Mouse (Mus musculus): Measurements from ENCODE around the gene Ust.

Ust gene

DNA sequence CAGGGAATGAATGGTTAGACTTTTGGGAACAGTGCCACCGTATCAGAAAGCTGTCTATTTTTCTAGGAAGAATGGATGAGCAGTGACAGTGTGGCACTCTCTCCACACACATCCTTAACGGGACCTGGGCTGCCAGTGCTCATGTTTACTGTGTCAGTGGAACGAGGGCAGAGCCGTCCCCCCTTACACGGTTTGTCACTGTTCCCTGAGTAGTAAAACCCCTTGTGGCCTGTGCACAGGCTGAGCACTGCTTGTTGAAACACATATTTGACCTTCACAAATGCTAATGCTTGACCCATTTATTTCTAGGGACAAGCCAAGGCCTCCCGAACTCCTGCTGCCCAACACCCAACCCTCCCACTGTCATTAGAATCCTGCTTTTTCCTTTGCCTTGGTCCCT is 209.2 kb downstream of the Ust start:
- no peak for DNase-seq

DNA sequence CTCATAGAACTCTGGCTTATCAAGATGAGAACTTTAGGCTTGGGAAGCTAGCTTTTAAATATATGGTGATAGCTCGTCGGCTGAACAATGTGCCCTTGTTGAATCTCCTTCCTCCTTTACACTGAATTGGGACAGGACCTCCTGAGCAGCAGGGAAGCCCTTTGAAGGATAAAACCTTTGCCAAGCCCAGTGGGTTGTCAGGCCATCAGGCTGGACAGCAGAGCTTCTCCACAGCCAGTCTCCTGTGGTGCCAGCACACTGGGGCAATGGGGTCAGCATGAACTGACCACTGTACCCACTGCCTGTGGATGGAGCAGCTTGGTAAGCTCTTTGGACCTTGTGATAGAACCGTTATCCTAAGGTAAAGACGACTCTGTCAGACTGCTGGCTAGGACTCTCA is 214.4 kb downstream of the Ust start:
- DNase-seq, result peak in 1 of 2 experiments; percentile 42

DNA sequence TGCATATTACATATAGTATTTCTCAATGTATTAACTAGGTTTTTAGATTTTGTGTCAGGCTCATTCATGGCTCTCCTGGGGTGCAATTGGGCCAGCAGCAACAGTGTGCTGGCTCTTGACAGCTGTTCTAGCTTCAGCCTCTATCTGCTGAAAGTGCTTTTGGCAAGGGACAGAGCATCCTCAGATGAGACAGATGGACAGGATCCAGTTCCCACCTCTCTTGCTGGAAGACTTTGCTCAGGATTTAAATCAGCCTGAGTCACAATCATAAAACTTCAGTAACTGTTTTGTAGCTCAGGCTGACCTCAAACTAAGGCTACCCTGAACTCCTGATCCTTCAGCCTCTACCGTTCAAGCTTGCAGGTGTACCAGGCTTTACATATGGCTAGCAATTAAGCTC is 219.5 kb downstream of the Ust start:
- peak in 1 of 2 experiments; percentile 59 for DNase-seq

DNA sequence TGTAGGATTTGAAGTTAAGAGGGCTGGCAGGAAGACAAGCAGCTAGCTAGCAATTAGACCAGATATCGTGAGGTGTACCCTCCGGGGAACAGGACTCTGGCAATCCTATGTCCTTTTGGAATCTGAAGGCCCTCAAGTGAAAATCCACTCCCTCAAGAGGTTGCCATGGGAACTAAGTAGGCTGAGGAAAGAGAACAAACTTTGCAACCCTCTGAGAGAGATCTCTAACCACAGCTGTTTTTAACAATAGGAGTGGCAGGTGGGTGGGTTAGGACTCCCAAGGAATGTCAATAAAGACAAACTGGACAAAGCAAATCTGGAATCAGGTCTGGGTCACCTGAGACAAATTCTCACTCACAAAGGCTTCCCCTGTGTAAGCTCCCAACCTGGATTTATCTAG is 221.4 kb downstream of the Ust start:
- no peak for DNase-seq

DNA sequence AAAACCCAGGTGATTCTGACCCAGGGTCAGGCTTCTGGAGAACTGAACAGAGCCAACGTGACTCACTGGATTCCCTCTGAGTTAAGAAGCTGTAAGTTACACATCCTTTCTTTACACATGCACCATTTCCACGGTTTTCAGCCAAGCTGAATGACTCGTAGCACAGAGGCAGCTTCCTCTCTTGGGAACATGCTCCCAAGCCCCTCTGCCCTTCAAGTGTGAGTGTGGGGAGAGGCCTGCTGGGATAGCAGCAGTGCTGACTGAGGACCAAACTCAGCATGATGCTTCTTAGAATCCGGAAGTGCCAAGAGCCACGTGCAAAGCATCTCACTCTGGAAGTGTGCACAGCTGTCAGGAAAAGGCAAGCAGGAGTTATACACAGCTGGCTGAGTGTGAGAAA is 228.0 kb downstream of the Ust start:
- no peak for DNase-seq

DNA sequence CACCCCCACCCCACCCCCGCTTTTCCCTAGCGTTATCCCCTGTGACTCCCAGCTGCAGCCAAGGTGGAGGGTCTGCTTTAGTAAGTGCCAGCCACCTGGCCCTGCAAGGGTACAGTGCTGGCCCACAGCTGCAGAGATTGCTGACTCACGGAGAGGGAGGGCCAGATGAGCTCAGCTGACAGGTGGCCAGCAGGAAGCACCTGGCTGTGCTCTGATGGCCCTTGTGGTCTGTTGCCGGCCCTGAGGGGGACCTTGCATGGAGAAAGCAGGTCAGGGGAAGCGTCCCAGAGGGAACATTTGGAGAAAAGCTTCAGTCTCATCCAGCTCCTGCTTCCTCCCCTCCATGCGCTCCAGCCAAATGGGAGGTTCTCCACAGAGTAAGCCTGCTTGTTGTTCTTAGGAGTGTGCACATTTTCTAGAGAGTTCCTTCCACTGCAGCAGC is 231.3 kb downstream of the Ust start:
- peak; percentile 69 to 75 for DNase-seq

DNA sequence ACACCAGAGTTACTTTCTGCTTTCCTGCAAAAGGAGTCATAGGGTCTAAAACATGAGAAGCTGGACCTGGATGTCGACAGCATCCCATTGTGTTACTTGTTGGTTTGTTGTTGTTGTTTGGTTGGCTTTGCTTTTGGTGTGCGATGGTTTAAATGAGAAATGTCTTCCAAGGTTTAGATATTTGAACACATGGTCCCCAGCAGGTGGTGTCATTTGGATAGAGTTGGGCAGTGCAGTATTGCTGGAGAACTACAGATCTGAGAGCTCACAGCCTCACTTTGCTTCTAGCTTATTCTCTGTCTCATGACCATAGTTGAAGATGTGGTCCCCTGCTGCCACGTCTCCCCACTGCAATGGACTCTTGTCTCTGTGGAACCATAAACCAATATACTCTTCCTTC is 234.6 kb downstream of the Ust start:
- DNase-seq, result peak; percentile 64 to 73

DNA sequence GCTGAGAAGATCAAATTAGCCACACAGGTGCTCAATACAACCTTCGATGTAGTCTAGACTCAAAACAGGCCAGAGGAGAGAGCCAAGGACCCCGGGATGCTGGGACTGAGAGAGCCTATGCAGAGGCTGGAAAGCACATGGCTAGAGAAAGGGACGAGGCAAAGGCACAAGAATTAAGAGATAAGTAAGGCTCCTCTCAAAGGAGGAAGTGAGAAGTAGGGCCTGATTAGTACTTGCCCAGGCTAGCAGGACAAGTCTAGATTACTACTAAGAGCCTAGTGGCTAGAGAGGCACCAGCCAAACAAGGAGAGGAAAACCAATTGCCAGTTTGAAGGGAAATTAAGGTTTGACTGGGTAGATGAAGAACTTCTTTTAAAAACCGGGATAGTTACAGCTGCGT is 241.5 kb downstream of the Ust start:
- DNase-seq, result no peak

DNA sequence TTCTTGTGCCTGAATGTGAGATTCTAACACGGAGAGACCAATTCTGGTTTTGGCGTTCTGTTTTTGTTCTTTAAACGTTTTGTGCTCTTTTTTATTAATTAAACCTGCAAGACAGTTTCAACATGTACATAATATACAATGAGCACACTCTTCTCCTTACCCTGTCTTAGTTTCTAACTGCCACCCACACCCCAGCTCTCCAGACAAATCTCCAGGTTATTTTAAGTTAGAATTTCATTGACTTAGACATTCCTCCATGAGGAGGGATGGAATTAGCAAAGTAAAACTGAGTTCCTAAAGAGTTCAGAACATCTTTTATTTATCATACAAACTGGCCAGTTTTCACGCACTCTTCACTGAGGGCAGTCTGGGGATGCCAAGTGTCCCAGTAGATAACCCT is 248.9 kb downstream of the Ust start:
- no peak for DNase-seq

DNA sequence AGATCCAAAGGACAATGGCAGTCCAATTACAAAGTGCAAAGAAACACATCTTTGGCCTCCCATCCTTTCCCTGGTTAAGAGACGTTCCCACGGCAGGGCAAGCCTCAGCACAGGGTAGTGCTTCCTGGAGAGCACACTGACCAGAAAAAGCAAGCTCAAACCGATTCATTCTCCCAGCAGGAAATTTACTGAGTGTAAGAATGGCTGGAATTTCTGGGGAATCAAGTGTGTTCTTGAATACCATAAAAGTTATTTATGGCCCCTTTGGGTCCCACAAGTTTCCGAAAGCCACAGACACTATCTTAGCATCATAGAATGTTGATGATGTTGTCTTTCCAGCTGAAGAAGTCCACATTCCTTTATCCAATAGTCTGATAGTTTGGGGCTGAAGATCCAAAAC is 258.9 kb downstream of the Ust start:
- DNase-seq, result no peak

DNA sequence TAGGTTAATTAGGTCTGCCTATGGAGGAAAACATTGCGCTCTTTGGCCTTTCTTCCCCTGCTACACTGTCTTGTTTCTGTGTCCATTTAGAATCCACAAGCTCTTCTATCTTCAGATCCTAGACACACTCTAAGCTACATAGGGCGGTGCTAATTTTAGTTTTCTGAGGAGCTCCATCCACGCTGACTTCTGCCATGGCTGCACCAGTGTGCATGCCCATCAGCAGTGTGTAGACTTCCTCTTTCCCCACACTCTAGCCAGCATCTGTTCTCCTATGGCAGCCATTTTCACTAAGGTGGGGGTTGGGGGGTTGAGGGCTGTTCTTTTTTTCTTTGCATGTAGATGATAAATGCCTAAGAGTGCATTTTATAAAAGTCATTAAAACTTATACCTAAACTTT is 268.6 kb downstream of the Ust start:
- DNase-seq, result no peak

DNA sequence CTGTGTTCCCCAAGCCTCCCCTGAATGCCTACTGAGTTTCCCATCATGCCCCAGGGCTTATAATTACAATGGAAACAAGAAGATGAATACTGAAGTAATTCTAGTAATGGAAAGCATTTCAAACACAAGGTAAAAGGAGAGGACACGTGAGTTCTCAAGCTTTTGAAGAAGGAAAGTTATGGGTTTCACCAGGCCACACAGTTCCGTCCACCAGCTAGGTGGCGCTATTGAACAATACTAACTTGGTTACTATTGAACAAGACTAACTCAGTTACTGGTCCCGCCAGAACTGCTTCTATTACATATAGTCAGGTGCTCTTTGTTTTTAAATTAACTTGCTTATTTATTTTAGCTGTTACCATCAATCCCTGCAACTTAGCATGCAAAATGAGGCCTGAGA is 276.3 kb downstream of the Ust start:
- peak; percentile 76 to 80 for DNase-seq

DNA sequence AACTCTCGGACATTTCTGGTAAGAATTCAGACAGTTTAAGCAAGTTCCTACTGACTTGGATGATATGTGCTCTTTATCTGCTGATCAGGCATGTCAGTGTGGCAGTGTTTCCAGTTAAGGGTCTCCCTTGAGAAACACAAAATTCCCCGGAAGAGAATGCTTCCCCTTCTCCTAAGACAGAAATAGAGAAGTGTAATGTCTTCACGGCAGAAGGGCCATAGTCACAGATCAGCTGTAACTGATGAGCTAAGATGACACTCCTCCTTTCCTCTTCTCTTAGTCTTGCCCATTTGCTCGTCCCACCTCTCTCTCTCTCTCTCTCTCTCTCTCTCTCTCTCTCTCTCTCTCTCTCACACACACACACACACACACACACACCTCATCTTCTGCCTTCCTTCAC is 277.9 kb downstream of the Ust start:
- DNase-seq, result no peak

DNA sequence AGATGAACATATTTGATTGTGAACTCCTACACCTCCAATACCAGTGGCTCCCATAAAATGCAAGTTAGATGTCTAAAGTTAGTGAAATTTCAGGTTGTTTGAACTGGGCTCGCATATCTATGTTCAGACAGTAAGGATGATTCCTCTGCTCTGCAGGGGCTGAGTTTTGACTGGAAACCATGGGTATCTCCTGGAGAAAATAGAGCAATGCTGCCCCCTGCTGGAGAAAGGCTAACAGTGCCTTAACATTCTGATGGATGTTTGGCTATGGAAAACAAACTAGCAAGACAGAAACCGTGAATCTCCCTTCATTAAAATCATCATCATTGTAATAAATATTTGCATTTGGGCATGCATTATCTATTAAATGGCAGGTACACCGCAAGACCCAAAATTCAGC is 278.4 kb downstream of the Ust start:
- DNase-seq, result peak; percentile 79 to 87

DNA sequence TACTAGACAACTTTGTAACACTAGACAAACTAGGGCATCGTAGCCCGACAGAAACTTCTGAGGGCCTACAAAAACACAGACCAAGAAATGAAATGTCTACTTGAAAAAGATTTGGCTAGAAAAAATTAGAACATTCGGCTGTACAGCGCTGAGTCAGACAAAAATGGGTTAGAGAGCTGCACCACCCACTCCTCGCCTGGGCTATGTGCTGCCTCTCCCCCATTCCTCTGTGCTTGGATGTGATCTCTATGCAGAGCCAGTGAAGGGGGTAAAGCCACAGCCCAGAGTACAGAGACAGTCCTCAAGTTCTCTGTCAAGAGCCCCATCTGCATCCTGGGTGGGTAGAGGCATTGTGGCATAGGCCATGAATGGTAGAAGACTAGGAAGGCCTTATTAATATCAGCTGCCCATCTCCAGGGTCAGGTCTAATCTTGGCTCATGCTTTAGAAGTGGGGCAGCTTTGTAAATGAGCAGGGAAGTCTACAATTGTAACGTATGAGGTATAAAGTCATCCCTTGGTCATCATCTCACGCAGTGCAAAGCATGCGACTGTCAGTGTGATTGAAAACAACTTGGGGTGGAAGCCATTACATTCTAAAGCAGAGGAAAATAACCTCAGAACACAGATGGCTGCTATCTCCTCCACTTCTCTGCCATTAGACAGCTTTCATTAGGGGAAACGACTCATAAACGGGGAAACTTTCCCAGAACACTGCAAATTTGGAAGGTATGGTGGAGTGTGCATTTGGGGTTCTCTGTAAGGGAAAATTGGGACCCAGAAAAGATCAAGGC is 281.6 kb downstream of the Ust start:
- DNase-seq, result no peak

DNA sequence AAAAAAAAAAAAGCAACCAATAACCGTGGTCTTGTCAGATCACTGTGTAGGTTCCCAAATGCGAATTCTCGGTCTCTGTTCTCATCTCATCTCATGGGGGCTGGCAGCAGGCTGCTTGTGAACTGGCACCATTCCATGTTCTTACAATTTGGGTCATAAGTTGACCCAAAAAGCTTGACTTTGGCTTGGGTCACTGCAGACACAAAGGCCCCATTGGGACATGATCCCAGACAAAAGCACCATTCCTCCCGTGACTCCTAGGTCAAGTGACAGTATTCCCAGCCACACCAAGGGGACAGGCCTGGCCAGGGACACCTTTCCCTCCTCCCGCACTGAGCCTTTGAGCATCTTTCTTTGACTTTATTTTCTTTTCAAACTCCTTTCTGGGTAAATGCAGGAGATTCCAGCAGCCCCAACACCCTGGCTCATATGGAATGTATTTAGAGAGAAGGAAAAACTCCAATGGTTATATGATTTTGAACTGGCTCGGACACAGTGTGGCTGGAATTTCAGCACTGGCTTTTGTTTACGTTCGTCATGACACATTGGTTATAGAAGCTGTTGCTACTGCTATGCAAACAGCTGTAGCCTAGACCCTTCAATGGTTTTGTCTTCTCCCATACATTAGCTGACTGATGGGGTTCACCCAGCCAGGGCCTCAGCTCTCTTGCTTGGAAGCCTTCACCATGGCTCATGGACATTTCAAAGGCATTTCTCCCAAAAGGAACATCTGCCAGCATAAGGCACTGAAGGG is 285.3 kb downstream of the Ust start:
- DNase-seq, result peak in 1 of 2 experiments; percentile 30

DNA sequence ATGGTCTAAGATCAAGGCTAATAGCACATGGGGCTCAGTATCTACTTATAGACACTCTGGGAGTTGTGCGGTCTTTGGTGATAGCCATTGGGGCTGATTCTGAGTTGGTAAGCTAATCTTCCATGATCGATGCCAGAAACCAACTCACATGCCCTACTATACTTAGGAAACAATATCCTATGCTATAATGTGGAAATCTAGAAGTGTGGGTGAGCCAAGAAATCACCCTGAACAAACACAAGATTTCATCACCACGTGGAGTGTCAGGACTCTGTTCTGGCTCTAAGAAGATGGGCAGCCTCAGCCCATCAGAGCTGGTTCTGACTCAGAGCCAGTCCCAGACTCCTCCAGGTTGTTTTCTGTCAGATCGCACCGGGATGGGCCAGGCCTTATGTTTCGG is 286.1 kb downstream of the Ust start:
- DNase-seq, result no peak

DNA sequence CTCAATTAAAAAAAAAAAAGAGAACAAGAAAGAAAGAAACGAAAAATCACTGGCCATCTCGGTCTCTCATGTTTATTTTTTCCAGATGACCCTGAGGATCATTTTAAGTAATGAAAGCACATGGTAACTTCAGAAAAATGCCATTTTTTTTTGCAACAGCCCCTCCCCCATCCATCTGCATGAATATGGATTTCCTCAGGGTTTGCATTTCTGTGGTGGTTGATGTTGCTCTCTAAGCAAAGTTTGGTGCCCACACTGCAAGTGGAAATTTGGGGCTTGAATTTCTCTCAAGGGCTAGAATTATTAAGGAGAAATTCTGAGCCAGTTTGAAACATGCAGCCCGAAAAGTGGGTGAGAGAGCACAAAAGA is 290.3 kb downstream of the Ust start:
- DNase-seq, result no peak

DNA sequence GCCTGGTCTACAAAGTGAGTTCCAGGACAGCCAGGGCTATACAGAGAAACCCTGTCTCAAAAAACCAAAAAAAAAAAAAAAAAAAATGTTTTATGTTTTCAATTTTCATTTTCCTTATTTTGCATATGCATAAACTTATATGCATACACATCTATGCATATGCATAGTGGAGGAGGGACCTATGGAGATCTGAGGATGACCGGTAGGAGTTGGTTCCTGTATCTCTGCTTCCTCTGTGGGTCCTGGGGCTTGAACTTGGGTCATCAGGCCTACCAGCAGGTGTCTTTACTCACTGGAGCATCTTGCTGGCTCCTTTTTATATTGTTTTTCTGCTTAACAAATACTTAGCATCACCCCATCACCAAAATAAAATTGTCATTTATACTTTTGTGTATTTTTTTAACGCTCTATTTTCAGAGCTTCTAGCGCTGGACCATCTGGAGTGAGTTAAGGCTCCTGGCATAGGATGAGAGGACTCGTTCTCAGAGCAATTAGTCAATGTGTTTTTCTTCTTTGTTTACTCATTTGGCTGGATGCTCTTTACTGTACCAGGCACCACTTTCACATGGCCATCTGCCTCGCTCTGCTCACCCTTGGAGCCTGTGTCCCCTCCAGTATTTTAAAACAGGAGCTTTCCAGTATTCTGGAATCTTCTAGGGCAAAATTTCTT is 290.8 kb downstream of the Ust start:
- peak; percentile 67 to 75 for DNase-seq

DNA sequence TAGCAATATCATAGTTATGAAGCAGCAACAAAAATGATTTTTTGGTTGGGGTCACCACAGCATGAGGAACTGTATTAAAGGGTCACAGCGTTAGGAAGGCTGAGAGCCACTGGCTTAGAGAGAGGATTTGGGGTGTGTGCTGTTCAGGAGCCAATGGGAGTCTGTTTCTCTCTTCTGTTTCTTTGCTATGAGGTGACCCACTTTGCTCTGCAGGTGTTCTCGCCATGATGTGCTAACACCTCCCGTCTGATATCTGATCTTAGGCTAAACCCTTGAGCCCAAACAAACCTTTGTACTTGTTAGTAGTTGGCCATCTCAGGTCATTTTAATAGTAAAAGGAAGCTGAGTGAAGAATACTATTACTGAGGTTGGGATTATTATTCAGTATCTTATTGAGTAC is 292.0 kb downstream of the Ust start:
- DNase-seq, result no peak

DNA sequence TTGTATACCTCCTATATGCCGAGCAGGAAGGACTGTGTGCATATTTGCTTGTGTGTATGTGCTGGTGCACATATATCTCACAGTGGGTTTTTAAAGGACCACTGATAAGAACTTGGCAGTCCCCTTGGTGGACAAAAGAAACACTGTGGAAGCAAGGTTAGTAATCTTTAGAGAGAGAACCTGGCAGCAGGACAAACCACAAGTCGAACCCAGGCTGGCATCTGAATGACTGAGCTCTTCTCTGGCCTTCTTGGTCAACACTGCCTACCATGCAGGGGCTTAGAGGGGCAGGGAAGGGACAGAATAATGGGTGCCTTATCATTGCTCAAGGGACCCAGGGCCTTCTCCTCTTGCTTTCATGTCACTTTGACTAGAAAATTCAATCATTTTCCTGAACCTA is 294.0 kb downstream of the Ust start:
- no peak for DNase-seq

DNA sequence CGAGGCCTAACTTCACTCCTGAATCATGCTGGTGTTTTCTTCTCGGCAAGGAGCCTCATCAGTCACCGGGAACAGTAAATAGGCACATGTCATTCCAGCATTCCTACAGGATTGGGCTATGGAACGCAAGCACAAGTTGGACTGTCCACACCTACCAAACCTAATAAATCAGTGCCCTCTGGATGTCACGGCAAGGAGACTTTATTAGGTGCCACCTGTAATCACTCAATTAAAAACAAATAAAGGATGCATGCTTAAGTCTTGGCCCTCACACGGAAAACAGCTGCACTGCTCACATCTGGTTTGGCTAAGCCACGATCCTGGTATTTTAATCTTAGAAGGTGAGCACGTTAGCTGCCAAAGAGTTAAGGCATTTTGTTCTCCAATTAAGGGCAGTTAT is 294.6 kb downstream of the Ust start:
- DNase-seq, result no peak

DNA sequence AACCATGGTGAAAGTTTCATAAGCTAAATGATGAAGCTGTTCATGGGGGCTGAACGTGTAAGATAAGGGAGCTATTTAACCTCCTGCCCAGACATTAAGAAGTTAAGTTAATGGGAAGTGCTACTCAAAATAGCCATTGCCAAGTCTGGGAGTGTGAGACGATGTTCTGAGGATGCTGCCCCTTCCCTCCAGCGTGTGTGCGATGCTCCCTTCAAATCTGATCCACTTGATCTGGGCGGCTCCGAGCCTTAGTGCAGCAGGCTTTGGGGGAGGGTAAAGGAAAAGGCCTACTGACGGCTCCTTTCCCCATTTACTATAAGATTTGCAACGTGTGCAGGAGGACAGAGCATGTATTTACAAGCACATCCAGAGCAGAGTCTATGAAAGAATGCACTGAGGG is 301.7 kb downstream of the Ust start:
- no peak for DNase-seq

DNA sequence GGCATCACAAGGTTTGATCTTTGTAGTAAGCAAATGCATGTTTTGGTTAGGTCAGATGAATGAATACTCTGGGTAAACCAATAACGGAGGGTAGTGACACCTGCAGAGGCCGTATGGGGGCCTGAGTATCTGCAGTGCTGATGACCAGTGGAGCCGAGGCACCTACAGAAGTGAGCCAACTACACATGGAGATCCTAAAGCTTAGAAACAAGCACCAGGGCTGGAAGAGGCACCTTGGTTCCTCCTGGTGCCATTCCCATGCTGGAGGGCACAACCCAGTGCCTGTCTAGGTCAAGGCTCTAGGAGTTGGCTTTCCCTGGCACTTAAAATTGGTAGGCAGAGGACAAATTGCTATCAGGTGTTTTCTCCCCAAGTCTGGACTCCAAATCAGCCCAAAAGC is 303.4 kb downstream of the Ust start:
- no peak for DNase-seq
